8 mouse cellular contexts compared by ENCODE assay signal in genomic region chrX:61119499-61119898, GRCm38 (mm10).
DNase-seq lines count a peak whose midpoint lies in the region; ATAC-seq and TF ChIP-seq lines count a peak whose summit lies in the region.

No protein-coding gene starts in this region.

- H3K4me2 ChIP-seq in forebrain, embryonic 13.5 days, result no peak overlapping the region
- no peak overlapping the region for H3K4me2 ChIP-seq in forebrain, embryonic 12.5 days
- H3K4me2 ChIP-seq in forebrain, embryonic 15.5 days (replicated peaks), result no peak overlapping the region
- no peak overlapping the region for H3K4me2 ChIP-seq in midbrain, embryonic 12.5 days (replicated peaks)

- no peak overlapping the region for H3K9ac ChIP-seq in forebrain, embryonic 13.5 days
- H3K9ac ChIP-seq in forebrain, embryonic 12.5 days, result no peak overlapping the region
- H3K9ac ChIP-seq in forebrain, embryonic 15.5 days (replicated peaks), result no peak overlapping the region
- no peak overlapping the region for H3K9ac ChIP-seq in midbrain, embryonic 12.5 days (replicated peaks)

- no peak overlapping the region for H3K27ac ChIP-seq in forebrain, embryonic 13.5 days
- H3K27ac ChIP-seq in forebrain, embryonic 12.5 days, result no peak overlapping the region
- H3K27ac ChIP-seq in forebrain, embryonic 15.5 days (replicated peaks), result no peak overlapping the region
- no peak overlapping the region for H3K27ac ChIP-seq in midbrain, embryonic 12.5 days (replicated peaks)
- H3K27ac ChIP-seq in thymus, adult 2 months (ENCODE audit: control insufficient read depth, insufficient read depth, low read length), result no peak overlapping the region

- H3K4me3 ChIP-seq in forebrain, embryonic 13.5 days, result no peak overlapping the region
- H3K4me3 ChIP-seq in forebrain, embryonic 12.5 days (replicated peaks), result no peak overlapping the region
- H3K4me3 ChIP-seq in forebrain, embryonic 15.5 days, result no peak overlapping the region
- H3K4me3 ChIP-seq in midbrain, embryonic 12.5 days, result no peak overlapping the region
- no peak overlapping the region for H3K4me3 ChIP-seq in thymus, adult 2 months (ENCODE audit: control insufficient read depth, insufficient read depth, low read length)

- no peaks in the 10 kb centered on the region for H3K27me3 ChIP-seq in forebrain, embryonic 13.5 days
- no peaks in the 10 kb centered on the region for H3K27me3 ChIP-seq in forebrain, embryonic 12.5 days
- no peaks in the 10 kb centered on the region for H3K27me3 ChIP-seq in forebrain, embryonic 15.5 days
- no peaks in the 10 kb centered on the region for H3K27me3 ChIP-seq in midbrain, embryonic 12.5 days
- H3K27me3 ChIP-seq in thymus, adult 2 months (ENCODE audit: control insufficient read depth, insufficient read depth, low read length), result no peaks in the 10 kb centered on the region

- no peaks in the 10 kb centered on the region; the same call in 1 of the 2 replicates for H3K36me3 ChIP-seq in forebrain, embryonic 13.5 days (ENCODE audit: poor library complexity, severe bottlenecking)
- no peaks in the 10 kb centered on the region for H3K36me3 ChIP-seq in forebrain, embryonic 12.5 days (replicated peaks)
- H3K36me3 ChIP-seq in forebrain, embryonic 15.5 days, result no peaks in the 10 kb centered on the region
- no peaks in the 10 kb centered on the region for H3K36me3 ChIP-seq in midbrain, embryonic 12.5 days
- H3K36me3 ChIP-seq in thymus, adult 2 months (ENCODE audit: control insufficient read depth, insufficient read depth, low read length), result no peaks in the 10 kb centered on the region

- no peak for TF ChIP-seq POLR2A in thymus, adult 2 months (IDR thresholded peaks at IDR 0.05; ENCODE audit: control insufficient read depth, extremely low read depth, insufficient read depth, low read length, poor library complexity)

- no peaks in the 10 kb centered on the region for H3K4me1 ChIP-seq in forebrain, embryonic 13.5 days
- H3K4me1 ChIP-seq in forebrain, embryonic 12.5 days, result no peaks in the 10 kb centered on the region
- no peaks in the 10 kb centered on the region for H3K4me1 ChIP-seq in forebrain, embryonic 15.5 days
- no peaks in the 10 kb centered on the region for H3K4me1 ChIP-seq in midbrain, embryonic 12.5 days
- H3K4me1 ChIP-seq in thymus, adult 2 months (replicated peaks; ENCODE audit: control insufficient read depth, insufficient read depth, low read length), result no peaks in the 10 kb centered on the region

- DNase-seq in R1 (ENCODE audit: low read depth, low spot score), result peak; percentile 1
- DNase-seq in layer of hippocampus, adult 9-10 months (ENCODE audit: low spot score), result peak; percentile 31
- DNase-seq in thymus, adult 2 months, result no peak

- no peak for TF ChIP-seq CTCF in thymus, adult 2 months (IDR thresholded peaks at IDR 0.05; ENCODE audit: borderline replicate concordance, control insufficient read depth, extremely low read depth, insufficient read depth, low read length, poor library complexity)

- peak; percentile 37; the same call in 1 of the 2 replicates for ATAC-seq in forebrain, embryonic 13.5 days
- no peak for ATAC-seq in forebrain, embryonic 12.5 days (ENCODE audit: low FRiP score)
- ATAC-seq in forebrain, embryonic 15.5 days (replicated peaks), result peak; percentile 54; the same call in 1 of the 2 replicates
- ATAC-seq in midbrain, embryonic 12.5 days (ENCODE audit: low FRiP score, low read depth), result 0 out of 2 replicates have a peak, but pooled peaks have one; percentile 36
- no peak for ATAC-seq in megakaryocyte progenitor cell, adult 5-6 weeks (replicated peaks; ENCODE audit: poor library complexity)

- no peaks in the 10 kb centered on the region for H3K9me3 ChIP-seq in forebrain, embryonic 13.5 days (replicated peaks)
- no peaks in the 10 kb centered on the region for H3K9me3 ChIP-seq in forebrain, embryonic 12.5 days
- no peaks in the 10 kb centered on the region for H3K9me3 ChIP-seq in forebrain, embryonic 15.5 days
- no peaks in the 10 kb centered on the region for H3K9me3 ChIP-seq in midbrain, embryonic 12.5 days

- WGBS in forebrain, embryonic 13.5 days, result 33% methylated on average over 6 of the region's 6 CpGs
- 44% methylated on average over 6 of the region's 6 CpGs for WGBS in forebrain, embryonic 12.5 days
- WGBS in forebrain, embryonic 15.5 days, result 44% methylated on average over 6 of the region's 6 CpGs
- 43% methylated on average over 6 of the region's 6 CpGs for WGBS in midbrain, embryonic 12.5 days
- WGBS in thymus, adult 2 months, result 31% methylated on average over 6 of the region's 6 CpGs

Comparison
In these comparisons a context has a peak if more than half of its experiments do, and no peak if none do; other contexts are left out.
1. ATAC-seq: peak in forebrain, embryonic 13.5 days (single experiment), forebrain, embryonic 15.5 days (single experiment) and midbrain, embryonic 12.5 days (single experiment); none in forebrain, embryonic 12.5 days (single experiment) and megakaryocyte progenitor cell, adult 5-6 weeks (single experiment).